Mouse (Mus musculus): ENCODE results near the gene Ranbp1.
"Not testable (repeated sequence)": the region's sequence is repeated elsewhere in the genome, so short reads cannot be mapped to it uniquely, and the experiment has no call there.

Gene Ranbp1

GRCm38 (mm10) chr16:18203430-18204091 lies 45.0 kb downstream of the Ranbp1 start:
- DNase-seq (ENCODE audit: low read depth, low spot score): no peak

DNA sequence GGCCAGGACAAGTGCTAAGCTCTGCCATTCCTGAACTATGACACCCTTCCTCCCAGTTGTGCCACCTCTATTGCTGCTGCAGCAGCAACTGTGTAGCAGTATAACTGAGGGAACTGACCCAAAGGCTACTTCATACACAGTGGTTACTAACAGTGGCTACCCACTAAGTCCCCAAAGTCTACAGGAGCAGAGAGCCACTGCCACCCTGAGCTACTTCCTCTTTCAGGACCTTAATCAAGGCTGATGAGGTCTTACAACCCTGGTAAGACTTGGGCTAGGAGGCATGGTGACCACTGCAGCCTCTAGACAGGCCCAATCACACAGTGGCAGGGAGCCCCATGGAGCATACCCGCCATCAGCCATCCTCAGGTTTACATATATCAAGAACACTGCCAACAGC lies 46.5 kb downstream of the Ranbp1 start:
- no peak for DNase-seq (ENCODE audit: low read depth, low spot score)

DNA sequence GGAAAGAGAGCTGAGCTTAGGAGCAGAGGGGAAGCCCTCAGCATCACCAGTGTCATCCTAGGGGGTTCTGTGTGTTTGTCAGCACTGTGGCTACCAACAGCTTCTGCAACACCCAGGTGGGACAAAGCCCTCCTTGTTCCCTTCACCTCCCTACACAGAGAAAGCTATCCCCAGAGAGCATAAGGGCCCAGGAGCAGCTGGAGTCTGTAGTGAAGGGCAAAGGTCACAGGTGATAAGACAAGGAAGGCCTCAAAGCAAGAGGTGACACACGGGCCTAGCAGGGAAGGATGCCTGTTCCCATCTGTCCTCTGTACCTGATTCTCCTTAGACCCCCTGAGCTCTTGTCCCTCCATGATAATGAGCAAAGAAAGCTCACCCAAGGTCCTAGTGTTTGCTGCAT lies 46.9 kb downstream of the Ranbp1 start:
- no peak for DNase-seq (ENCODE audit: low read depth, low spot score)

GRCm38 (mm10) chr16:18200062-18200461 lies 48.5 kb downstream of the Ranbp1 start:
- DNase-seq (ENCODE audit: low read depth, low spot score): no peak

GRCm38 (mm10) chr16:18198365-18199098 lies 50.0 kb downstream of the Ranbp1 start:
- no peak for DNase-seq (ENCODE audit: low read depth, low spot score)

DNA sequence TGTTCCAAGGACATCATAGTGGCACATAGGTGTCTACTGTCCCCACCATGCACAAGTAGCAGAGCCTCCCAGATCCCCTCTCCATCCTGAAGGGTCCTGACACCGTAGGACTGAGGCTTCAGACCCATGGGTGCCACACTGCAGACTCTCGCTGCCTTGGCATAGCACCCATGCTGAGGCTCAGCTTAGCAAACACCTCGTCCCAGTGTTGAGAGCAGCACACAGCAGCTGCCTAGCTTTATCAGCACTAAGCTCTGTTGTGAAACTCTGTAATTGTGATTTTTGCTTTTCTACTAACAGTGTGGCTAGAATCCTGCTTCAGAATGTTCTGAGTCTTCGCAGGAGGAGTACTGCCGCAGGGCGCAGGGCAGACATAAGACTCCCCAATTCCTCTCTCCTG lies 50.7 kb downstream of the Ranbp1 start:
- DNase-seq (ENCODE audit: low read depth, low spot score): no peak

- DNase-seq (ENCODE audit: low read depth, low spot score): not testable (repeated sequence)
Measured at GRCm38 (mm10) chr16:18195561-18195960, 53.0 kb downstream of the Ranbp1 start.

DNA sequence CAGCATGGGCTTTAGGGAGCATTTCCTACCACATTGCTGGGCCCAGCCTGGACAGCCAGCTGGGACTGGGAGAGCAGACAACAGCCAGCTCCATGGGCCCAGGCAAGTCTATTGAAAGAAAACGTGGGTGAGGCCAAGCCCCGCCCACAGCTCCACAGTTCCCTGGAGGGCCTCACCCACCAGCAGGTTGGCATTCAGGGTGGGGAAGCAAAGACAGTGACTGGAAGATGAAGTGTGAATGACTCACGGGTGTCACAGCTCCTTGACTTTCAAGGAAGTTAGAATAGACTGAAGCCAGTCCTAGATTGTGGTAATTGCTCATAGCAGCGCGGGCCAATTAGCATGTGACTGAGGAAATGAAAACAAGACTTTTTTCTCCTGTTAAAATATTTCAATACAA lies 53.5 kb downstream of the Ranbp1 start:
- DNase-seq (ENCODE audit: low read depth, low spot score): no peak

DNA sequence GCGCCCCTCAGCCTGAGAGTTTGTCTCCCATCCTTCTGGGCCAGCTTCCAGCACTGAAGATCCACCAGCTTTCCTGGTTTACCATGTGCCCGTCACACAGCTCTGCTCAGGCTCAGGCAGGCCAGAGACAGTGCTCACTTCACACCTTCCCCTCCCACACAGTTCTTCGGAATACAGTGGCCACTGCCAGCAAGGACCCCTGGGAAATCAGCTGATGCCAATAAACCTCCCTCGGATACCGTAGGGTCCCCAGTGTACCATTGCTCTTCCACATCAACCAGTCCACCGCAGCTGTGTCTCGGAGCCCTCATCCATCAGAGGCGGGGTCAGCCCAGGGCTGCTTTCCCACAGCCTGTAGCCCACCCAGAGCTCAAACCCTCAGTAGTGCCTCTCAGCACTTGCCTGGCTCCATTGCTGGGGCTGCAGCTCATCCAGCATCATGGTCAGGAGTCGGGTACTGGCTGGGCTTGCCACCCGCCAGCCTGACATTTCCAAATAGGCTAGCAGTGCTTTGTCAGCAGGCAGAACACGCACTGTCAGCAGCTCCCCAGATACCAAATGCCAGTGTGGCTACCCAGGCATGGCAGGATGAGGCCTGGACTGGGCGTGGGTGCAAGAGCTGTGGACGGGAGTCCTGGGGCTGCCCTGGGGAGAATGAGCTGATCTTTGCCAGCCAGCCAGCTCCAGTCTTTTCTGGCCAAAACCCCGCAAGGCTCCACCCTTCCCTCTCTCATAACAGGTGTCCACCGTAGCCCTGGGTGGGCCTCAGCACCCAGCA lies 54.1 kb downstream of the Ranbp1 start:
- no peak for DNase-seq (ENCODE audit: low read depth, low spot score)

DNA sequence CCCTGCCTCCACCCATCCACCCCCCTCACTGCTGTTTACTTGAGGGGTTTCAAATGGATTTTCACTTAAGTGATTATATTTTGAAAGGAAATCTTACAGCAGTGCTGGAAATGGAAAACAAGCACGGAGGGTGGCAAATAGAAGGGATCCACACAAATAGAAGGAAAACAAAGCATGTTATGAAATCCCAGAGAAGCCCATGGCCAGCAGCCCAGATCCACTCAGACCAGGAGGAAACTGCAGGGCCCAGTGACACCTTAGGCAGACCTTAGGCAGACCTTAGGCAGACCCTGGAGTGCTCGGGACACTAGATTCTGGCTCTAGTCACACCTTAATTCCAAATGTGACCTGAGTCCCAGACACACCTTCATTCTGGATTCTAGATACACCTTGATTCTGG lies 57.5 kb downstream of the Ranbp1 start:
- no peak for DNase-seq (ENCODE audit: low read depth, low spot score)
